Mouse (Mus musculus): Measurements from ENCODE around the gene Cdkn1c.

The Cdkn1c gene

DNA sequence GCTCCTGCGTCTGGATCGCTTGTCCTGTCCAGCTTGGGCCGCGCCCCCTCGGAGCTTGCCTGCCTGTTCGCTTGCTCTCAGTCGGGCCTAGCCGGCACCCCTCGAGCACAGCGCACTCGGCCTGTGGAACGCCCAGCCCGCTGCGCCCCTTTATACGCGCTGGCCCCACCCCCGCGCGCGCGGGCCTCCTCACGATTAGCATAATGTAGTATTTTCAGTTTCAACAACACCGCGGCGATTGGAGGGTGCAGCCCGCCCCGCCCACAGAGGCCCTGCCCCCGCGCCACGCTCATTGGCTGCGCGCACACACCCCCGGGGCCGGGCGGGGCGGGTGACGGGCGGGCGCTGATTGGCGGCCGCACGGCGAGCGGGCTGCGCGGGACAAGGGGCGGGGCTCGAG, at the start of gene Cdkn1c:
TSS of gene Cdkn1c (minus strand) at position 177 of the 400 bp plus-strand sequence.
- DNase-seq, result peak; percentile 94

DNA sequence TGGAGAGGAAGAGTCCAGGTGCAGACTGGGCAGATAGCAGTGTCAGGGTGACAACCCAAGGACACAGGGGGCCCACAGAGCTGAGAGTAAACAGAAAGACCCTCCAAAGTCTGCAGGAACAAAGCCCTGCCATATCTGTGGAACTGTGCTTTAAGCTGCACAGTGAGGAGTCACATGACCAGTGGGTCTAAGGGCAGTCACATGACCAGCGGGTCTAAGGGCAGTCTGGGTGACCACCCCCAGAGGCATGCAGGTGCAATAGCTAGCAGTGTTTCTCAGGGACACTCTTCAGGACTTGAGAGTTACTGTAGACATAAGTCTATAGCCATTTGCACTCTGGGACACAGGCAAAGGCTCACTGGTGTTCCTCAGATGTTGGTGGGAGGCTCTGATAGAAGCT, 48.7 kb upstream of the Cdkn1c start:
- peak; percentile 55 for DNase-seq

DNA sequence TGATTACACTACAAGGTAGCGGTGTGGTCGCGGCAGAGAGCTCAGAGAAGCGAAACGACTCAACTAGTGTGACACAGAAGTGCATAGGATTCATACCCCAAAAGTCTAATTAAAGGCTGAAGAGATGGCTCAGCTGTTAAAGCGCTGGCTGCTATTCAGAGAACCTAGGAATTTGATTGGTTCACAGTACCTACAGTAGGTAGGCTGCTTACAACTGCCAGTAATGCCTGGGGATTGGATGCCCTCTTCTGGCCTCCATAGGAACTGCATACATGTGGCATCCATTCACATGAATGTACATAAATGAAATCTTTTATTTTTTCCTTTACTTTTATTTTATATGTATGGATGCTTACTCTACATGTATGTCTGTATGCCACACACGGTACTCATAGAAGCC, 45.8 kb upstream of the Cdkn1c start:
- peak; percentile 75 for DNase-seq

DNA sequence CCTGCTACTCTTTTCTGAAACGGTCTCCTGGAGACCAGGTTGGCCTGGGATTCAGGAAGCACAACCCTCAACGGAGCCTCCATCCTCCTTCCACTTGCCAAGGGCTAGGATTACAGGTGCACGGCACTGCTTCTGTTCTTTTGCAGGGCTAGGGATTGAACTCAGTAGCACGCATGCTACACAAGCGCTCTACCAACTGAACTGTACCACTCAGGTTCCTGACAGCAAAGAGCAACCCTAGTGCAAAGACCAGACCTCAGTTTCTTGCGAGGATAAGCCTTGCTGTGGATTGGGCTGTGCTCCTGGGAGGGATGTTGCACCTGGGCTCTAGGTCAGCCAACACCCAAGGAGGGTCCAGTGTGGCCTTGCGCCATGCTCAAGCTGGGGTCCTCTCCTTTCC, 45.4 kb upstream of the Cdkn1c start:
- DNase-seq, result no peak

DNA sequence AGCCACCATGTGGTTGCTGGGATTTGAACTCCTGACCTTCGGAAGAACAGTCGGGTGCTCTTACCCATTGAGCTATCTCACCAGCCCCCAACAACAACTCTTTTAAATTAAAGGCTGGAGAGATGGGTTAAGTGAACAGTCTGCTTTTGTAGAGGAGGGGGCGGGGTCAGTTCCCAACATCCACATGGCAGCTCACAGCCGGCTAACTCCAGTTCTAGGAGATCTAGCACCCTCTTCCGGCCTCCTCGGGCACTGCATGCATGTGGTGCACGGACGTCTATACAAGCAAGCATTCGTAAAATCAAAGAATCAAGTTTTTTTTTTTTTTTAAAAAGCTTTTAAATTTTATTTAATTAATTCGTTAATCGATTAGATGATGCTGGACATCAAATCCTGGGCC, 45.0 kb upstream of the Cdkn1c start:
- DNase-seq, result peak; percentile 89

DNA sequence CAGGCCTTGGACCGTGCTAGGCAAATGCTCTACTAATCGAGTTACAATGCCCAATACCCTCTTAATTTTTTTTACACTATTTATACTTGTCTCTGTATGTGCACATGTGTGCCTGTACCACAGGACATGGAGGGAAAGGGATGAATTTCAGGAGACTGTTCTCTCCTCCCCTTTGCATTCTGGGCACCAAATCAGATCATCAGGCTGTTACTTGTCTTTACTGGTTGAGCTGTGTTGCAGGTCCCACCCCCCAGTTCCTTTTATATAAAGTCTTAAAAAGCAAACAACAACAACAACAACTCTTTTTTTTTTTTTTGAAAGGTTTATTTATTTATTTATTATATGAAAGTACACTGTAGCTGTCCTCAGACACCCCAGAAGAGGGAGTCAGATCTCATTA, 44.6 kb upstream of the Cdkn1c start:
- no peak for DNase-seq

DNA sequence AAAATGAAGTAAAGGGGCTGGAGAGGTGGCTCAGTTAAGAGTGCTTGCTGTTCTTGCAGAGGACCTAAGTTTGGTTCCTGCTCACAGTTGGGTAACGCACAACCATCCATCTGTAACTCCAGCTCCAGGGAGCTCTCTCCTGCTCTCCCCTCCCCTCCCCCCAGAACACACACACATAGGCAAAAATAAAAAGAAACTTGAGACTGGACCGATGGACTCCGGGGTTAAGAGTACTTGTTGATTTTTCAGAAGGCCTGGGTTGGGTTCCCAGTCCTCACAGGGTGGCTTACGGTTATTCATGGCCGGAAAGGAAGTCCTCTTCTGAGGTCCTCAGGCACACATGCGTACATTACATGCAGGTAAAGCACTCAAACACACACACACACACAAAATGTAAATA, 43.1 kb upstream of the Cdkn1c start:
- DNase-seq, result no peak

DNA sequence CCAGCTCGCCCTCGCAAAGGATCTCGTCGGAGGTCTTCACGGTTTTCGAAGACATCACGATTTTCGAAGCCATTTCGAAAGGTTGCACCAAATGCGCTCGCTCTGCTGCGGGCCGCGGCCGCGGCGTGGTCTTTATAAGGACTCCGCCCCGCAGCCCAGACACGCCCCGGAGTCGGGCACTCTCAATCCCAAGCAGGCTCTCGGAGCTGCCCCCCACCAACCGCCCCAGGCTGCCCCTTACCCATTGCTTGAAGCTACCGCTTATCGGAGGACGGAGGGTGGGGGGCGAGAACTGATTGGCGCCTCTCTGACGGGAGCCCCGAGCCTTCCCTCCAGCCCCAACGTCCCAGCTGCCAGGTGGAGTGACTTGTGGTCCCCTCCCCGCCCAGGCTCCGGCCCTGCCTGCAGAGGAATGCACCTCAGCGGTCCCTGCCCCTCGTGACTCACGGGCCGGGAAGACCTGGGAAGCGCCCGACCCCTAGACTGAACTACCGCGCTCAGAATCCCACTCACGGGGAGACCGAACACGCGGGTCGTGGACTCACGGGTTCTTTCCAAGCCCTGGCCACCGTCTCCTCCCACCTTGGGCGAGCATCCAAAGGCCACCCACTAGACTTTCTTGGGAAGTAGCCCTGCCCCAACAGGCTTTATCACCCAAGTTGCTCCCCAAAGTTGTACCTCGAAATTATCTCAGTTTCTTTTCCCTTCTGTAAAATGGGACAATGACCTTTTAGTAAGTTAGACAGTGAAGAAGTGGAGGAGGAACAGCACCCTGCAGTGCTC, 41.8 kb upstream of the Cdkn1c start, which contains the start of gene Phlda2:
TSS of gene Phlda2 (minus strand) at position 733 of the 783 bp plus-strand sequence.
- peak; percentile 61 for DNase-seq

DNA sequence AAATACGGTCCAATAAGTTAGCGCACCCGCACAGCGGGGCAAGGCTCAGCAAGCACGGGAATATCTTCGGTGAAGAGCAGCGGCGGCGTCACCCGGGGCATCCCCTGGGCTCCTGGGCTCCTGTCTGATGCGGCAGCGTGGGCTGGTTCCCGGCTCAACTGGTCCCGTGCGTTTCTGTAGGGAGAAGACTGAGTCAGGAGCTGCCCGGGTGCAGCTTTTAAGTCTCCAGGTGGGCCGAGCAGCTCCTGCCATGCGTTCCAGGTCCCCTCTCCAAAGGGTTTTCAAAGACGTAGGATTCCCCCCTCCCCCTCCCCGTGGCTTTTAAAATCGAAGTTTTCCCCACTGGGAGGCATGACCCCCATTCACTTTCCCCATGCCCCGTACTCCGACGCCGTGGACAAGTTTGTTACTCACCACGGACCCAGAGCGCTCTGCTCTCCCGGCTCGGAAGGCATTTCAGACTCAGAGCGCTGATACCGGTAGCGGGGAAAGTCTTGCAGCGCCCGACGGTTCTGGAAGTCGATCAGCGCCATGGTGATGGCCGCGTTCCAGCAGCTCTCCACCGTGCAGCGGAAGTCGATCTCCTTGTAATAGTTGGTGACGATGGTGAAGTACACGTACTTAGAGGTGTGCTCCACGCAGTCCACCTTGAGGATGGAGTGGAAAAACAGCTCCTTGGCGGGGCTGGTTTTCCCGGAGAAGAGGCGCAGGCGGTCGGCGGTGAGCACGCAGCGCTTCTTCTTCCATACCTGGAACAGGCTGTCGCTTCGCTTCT, 41.0 kb upstream of the Cdkn1c start:
- peak; percentile 71 for DNase-seq

DNA sequence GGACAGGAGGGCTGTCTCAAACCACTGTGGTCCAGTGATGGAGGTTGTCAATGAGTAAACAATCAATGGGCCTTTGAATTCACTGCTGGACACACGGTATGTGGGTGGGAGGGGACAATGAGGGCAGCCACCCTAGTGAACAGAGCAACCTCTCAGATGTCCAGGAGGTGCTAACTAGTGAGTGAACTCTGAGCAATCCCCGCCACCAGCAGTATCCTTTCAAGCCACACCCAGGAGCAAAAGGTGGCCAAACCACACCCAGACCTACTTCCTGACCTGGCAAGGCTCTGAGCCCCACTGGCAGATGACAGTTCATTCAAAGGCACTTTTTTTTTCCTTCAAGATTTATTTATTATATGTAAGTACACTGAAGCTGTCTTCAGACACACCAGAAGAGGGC, 40.1 kb upstream of the Cdkn1c start:
- DNase-seq, result peak; percentile 70

DNA sequence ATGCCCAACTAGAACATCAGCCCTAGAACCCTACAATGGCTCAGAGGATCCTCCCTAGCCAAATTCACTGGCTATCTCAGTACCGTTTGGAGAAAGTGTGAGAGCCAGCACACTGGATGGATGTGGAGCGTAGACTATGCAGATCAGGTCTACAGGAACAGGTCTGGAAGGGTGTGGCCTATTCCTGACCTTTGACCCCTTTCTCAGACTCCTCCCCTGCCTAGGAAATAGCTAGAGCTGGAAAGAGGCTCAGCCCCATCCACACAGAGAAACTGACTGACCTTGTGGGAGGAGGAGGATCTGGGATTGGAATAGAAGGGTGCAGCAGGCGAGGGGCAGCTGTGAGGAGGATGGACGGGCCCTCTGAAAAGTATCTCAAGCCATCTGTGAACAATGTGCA, 37.7 kb upstream of the Cdkn1c start:
- DNase-seq, result peak; percentile 33

DNA sequence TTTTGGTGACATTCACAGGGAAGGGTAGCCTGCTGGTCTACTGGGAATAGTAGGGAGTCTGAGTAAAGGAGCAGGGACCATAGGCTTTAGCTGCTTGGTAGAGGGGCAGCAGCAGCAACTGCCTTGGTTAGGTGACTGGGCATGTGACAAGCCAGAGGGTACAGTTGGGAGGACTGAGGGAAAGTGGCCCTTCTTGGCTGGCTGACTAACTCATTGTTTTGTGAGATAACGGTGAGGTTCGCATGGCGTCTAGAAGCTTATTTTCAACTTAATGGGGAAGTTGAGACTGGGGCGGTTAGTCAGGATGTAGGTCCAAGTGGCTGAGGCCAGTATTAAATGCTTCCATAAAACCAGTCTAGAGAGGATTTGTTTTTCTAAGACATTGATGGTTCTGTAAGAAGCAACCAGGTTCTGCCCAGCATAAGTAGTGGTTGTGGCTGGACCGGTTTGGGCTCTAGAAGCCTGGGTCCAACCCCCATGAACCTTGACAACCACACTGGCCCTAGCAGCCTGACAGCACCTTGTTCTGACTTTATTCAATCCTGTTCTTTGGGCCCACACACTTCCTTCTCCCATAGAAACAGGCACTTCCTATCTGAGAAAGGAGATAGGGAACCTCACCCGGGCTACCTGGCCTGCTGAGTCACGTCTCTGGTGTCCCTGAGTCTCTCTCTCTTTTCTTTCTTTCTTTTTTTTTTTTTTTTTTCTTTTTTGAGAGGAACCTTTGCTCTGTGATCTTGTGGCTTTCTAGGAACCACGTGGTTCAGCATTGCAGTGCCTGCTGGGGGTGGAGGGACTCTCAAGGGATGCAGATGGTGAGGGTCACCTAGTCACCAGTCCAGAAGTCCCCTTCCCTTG, 34.5 kb upstream of the Cdkn1c start:
- DNase-seq, result no peak

DNA sequence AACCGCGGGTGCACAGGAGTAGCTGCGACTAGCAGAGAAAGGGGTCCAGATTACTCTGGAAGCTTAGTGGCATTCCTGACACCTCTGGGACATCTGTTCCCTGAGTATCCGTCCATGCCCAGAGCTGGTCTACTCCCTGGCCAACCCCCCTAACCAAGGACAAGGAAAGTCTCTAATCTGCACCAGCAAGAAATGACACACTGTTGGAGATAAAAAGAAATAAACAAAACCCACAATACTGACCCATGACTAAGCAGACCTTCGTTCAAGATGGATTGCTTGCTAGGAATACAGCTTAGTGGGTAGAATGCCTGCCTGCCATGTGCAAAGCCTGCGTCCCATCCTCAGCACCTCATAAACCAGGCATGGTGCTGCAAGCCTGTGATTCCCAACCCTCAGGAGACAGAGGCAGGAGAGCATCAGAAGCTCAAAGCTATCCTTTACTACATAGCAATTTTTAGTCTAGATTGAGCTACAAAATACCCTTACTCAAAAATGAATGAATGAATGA, 32.8 kb upstream of the Cdkn1c start:
- DNase-seq, result no peak

DNA sequence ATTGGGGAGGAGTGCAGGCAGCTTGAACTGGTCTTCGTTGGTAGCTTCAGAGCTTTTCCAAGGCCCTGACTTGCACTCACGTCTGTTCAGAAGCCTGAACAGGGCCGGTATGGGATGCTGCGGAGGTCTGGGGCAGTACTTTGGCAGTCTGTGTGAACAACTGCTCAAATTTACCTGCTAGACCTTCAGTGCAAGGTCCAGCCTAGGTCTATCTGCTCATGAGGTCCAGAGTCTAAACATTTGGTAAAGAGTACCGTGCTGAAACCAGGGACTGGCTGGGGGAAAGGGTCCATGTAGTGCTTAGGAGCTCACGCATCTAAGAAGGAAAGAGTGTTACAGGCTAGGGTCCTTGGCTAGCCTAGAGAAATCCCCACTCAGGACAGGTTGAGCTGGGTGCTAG, 28.9 kb upstream of the Cdkn1c start:
- no peak for DNase-seq

DNA sequence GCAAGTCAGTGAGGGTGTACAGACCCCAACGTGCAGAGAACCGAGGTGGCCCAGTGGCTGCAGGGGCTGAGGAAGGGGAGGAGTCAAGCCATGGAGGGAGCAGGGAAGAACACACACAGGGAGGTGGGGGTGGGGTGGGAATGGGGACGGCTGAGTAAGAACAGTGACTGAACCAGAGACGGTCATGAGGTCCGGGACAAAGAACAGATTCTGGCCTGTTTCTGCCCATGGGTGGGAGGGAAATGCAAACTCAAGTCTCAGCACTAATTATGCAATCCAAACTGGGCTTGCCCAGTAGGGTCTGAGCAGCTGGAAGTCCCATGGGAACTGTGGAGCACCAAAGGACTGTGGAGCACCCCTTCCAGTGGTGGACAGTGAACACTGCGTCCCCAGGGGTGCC, 21.7 kb upstream of the Cdkn1c start:
- DNase-seq, result peak; percentile 41

DNA sequence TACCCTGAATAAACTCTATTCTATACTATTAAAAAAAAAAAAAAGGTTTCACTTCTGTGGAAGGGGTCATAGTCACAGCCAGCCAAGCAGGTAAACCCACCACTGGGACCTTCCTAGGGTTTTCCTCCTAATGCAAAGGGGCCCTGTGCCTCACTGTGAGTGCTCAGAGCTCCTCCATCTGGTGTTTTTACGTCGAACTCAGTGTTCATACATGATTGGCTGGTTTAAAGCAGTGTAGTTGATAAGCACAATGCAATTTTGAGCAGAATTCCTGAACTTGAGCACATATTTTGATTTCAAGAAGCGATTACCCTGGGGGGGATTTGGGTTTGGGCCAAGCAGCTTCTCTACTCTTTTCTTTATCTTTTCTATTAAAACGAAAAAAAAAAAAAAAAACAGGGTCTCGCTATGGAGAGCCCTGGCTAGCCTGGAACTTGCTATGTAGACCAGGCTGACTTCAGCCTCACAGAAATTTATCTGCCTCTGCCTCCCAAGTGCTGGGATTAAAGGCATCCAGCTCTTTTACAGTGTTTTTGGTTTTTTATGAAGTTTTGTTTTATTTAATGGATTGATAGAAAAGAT, 21.0 kb upstream of the Cdkn1c start:
- DNase-seq, result no peak

DNA sequence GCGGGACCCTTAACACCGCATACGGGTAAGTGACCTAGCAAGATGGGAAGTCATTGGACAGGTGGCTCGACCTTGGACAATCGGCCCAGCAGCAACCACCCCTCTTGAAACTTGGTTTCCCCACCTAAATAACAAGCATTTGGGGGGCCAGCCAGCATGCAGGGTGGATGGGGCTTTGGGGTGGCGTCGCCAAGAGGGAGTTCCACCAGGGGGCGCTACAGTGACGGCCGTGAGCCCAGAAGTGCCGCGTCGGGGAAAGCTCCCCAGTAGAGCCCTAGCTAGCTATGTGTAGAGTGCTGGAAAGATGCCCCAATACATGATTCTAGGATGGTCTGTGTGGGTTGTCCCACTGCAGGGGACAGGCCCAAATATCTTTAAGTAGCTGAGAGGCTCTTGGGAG, 19.6 kb upstream of the Cdkn1c start:
- peak; percentile 69 for DNase-seq

DNA sequence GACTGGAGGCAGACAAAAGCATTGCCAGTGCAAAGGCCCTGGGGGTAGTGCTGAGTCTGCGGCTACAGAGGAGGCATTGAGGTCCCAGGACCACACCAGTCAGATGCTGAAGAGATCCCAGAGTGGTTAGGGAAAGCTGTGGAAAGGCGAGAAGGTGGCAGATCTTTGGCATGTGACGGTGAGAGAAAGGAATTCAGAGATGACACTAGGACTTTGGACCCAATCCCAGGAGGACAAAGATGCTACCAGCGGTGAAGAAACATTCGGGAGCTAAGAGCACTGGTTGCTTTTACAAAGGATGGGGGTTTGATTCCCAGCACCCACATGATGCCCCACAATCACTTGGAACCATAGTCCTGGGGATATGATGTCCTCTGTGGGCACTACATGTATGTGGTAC, 16.9 kb upstream of the Cdkn1c start:
- no peak for DNase-seq

DNA sequence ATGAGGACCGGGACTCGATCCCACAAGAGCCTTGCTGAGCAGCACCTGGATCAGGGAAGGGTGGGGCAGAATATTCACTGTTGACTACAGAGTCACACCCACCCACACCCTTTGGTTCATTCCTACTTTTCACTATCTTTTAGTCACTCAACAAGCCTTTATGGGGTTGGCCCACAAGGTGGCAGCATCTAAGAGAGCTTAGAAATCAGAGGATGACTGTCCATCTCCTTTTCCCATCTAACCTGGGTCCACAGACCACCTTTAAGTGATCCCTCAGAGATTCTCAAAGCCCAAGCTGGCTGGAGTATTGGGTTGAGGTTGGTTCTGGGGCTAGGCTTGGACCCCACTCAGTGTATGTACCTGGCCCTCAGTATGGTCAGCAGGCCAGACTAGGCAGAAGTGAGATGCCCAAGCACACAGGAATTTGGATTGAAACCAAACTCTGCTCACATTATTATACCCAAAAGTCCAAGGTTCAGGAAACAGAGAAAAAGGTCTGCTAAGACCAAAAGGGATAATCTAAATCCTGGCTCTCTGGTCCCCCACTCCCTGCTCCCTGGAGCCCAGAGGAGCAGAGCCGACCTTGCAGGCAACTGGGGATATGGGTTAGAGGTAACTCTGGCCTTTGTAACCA, 16.0 kb upstream of the Cdkn1c start:
- DNase-seq, result peak; percentile 28

DNA sequence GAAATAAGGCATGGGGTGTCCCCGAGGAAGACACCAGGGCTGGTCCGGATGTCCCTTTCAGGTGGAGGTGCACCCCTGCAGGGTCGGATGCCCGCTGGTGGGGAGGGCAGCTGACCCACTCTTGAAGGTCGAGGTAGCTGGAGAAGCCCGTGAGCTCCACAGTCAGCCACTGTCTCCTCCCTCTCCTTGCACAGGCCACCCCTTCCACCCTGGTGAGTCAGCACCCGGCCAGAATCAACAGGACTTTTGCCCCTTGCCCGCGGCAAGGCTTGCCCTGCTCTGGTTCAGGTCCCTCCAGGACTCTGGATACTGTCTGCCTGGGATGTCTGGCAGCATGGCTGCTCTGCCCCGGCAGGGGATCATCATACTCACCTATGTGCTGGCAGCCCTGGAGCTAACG, 15.0 kb upstream of the Cdkn1c start:
- peak; percentile 83 for DNase-seq

DNA sequence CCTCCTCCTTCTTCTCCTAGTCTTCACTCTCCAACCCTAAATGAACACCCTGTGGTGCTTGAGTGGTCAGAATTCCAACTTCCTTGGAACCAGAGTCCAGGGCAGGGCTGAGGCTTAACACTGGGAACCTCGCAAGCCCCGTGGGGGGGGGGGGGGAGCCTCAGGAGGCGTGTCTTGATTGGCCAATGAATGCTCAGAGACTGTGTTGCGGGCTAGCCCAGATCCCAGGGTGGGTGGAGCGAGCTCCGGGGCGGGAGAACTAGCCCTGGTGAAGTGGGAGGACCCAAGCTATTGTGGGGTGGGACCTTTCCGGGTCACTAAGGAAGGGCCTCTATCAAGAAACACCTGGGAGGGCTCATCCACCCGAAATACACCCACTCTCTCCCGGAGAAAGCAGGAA, 14.0 kb upstream of the Cdkn1c start:
- DNase-seq, result peak; percentile 76

All from kidney, postnatal 14 days (tissue).